Mouse (Mus musculus) intestine, embryonic 15.5 days (tissue): ENCODE data around the gene Grin3b. TPM values are rescaled to one million over a fixed set of nuclear protein-coding genes. Genes with fewer than 3 reads are reported as not detected.

Experiments
- ATAC-seq: fragments of 200-750 bp; cut with Nextera tagmentation; 2 replicates; pipeline ENCODE4 v1.8.0; 2017; ENCODE audit warnings: moderate TSS enrichment, moderate library complexity
- H3K27ac ChIP-seq: fragments of 300-500 bp; sonication (generic); 2 replicates; pipeline ENCODE4 v1.5.1; 2015; ENCODE audit warnings: mild to moderate bottlenecking, inconsistent platforms
- H3K27me3 ChIP-seq: fragments of 300-500 bp; sonication (generic); replicated peaks from 2 replicates; pipeline ENCODE4 v1.6.1; 2015; ENCODE audit warnings: inconsistent platforms
- H3K36me3 ChIP-seq: fragments of 300-500 bp; sonication (generic); 2 replicates; pipeline ENCODE4 v1.6.1; 2015; ENCODE audit warnings: inconsistent platforms
- H3K4me1 ChIP-seq: fragments of 300-500 bp; sonication (generic); replicated peaks from 2 replicates; pipeline ENCODE4 v1.6.1; 2015; ENCODE audit warnings: inconsistent platforms
- H3K4me2 ChIP-seq: fragments of 300-500 bp; sonication (generic); replicated peaks from 2 replicates; pipeline ENCODE4 v1.6.1; 2015; ENCODE audit warnings: mild to moderate bottlenecking, inconsistent platforms
- H3K4me3 ChIP-seq: fragments of 300-500 bp; sonication (generic); replicated peaks from 2 replicates; pipeline ENCODE4 v1.5.1; 2015; ENCODE audit warnings: inconsistent platforms
- H3K9ac ChIP-seq: fragments of 300-500 bp; sonication (generic); 2 replicates; pipeline ENCODE4 v1.6.1; 2015; ENCODE audit warnings: inconsistent platforms
- H3K9me3 ChIP-seq: fragments of 300-500 bp; sonication (generic); 2 replicates; pipeline ENCODE4 v1.6.1; 2016; ENCODE audit warnings: inconsistent platforms
- WGBS: fragments of 180-500 bp; shearing (Covaris S2); methylation state at CpG from one replicate; pipeline ENCODE4 v1.1.7; 2015; 5-methylcytosine and 5-hydroxymethylcytosine counted together
- polyA plus RNA-seq: library from polyadenylated mRNA; unstranded; fragments of >200 nt; fragmentation: Nextera tagmentation; extraction: Ambion mirVana; gene quantifications from 2 replicates; pipeline ENCODE4 v1.2.1, GENCODE M21; 2015

Grin3b gene
- 0.11 TPM in 2 replicates for polyA plus RNA-seq

DNA sequence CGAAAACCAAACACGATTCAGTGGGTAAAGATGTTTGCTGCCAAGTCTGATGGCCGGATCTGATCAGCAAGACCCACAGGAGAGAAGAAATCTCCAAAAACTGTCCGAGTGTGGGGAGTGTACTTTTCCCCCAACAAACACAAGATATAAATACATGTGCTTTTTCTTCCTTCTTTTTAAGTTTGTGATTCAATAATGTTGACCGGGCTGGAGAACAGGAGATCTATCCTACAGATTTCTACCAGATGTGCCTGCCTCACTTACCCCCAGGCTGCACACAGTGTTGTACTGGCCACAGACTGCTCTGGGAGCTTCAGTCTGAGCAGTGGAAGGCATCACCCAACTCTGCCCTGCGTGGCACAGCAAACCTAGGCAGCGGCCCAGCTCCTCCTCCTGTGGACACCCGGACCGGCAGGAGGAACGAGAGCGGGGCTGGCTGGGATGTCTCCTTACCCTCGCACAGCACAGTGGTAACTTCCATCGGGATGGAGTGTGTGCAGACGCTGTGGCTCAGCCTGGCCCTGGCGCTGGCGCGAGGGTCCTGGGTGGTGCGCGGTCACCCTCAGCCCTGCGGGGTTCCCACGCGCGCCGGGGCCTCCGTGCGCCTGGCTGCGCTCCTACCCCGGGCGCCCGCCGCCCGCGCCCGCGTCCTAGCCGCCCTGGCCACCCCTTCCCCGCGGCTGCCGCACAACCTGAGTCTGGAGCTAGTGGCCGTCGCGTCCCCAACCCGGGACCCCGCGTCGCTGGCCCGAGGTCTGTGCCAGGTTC, at the start of gene Grin3b:
Gene Grin3b (plus strand): TSS at position 301 of the 768 bp plus-strand sequence.
- WGBS = 6% methylated on average over 47 of the region's 47 CpGs
- Histone ChIP-seq H3K4me3 (peak within 1 kb of the TSS; percentile 43), H3K4me1 (peaks cover 9% of the 10 kb centered on the region), H3K27me3 (peaks cover 33% of the 10 kb centered on the region), H3K4me2 (peak within 1 kb of the TSS; percentile 88), H3K9me3 (no peaks in the 10 kb centered on the region), H3K27ac (no peak within 1 kb of the TSS), H3K9ac (peak within 1 kb of the TSS; percentile 52), H3K36me3 (peaks cover 29% of the 10 kb centered on the region)
- no peak for ATAC-seq

DNA sequence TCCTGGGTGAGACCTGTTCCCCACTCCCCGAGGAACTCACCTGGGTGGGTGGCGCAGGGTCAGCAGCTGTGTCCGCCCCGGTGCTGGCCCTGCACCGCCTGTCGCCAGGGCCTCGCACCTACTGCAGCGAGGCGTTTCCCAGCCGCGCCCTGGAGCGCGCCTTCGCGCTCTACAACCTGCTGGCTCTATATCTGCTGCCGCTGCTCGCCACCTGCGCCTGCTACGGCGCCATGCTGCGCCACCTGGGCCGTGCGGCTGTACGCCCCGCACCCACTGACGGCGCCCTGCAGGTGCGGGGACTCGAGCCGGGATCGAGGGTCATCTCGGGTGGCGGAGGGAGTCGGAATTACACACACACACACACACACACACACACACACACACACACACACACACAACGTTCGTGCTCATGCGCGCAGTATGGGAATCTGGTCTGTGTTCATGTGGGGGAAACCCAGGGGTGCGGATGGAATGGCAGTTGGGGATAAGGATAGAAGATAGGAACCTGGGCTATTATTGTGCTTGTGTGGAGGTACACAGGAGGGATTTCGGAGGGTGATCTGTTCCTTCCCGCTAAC, 49.5 kb upstream of the Grin3b start, which contains the start of gene R3hdm4:
Gene R3hdm4 (minus strand): TSS at position 251 of the 578 bp plus-strand sequence.
- Histone ChIP-seq H3K9me3 (no peaks in the 10 kb centered on the region), H3K27me3 (peaks cover 60% of the 10 kb centered on the region), H3K4me3 (peak within 1 kb of the TSS; percentile 31), H3K4me1 (peaks cover 47% of the 10 kb centered on the region), H3K9ac (peak within 1 kb of the TSS; percentile 23; the same call in 1 of the 2 replicates), H3K36me3 (no peaks in the 10 kb centered on the region), H3K4me2 (peak within 1 kb of the TSS; percentile 72), H3K27ac (no peak within 1 kb of the TSS)
- ATAC-seq = 0 out of 2 replicates have a peak, but pooled peaks have one; percentile 8
- WGBS = 4% methylated on average over 40 of the region's 41 CpGs

DNA sequence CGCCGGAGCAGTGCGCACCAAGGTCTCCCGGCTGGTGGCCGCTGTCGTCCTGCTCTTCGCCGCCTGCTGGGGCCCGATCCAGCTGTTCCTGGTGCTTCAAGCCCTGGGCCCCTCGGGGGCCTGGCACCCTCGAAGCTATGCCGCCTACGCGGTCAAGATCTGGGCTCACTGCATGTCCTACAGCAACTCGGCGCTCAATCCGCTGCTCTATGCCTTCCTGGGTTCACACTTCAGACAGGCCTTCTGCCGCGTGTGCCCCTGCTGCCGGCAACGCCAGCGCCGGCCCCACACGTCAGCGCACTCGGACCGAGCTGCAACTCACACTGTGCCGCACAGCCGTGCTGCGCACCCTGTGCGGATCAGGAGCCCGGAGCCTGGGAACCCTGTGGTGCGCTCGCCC, 48.9 kb upstream of the Grin3b start:
- no peaks in the 10 kb centered on the region for H3K36me3 ChIP-seq
- no peak overlapping the region for H3K27ac ChIP-seq
- peak overlapping the region; percentile 72 for H3K4me2 ChIP-seq
- 3% methylated on average over 34 of the region's 34 CpGs for whole genome bisulfite sequencing
- peaks cover 60% of the 10 kb centered on the region for H3K27me3 ChIP-seq
- H3K9me3 ChIP-seq = no peaks in the 10 kb centered on the region
- ATAC-seq = no peak
- H3K4me1 ChIP-seq = peaks cover 49% of the 10 kb centered on the region
- peak overlapping the region; percentile 23; the same call in 1 of the 2 replicates for H3K9ac ChIP-seq
- H3K4me3 ChIP-seq = peak overlapping the region; percentile 31

DNA sequence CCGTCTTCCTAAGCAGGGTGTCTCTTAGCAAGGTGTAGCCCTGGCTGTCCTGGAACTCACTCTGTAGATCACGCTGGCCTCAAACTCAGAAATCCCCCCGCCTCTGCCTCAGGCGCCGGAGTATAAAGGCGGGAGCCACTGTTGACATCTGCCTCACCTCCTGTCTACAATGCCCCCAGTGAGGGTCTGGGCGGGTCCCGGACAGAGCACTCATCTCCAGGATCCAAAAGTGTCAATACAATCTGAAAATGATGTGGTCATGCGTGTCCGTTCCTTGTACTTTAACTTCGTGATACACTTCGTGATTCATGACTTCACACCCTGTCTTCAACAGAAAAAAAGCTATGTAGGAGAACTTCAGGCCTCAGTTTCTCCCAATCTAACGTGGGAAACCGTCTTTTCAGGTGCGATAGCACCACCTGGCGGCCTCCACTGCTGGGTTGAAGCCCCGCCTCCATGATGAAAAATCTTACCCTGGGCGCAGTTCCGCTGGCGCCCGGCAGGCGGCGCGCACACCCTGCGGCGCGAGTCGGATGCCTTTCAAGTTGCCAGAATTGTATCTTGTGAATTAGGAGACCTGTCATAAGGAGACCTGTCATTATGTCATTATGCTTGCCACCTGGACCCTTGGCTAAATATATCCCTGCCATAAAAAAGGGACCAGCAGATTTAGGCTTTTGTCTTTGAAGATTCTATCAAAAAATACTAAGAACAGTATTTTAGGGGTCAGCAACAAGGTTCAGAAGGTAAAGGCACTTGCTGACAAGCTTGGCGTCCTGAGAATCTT, 45.3 kb upstream of the Grin3b start:
- Histone ChIP-seq H3K27me3 (peaks cover 33% of the 10 kb centered on the region), H3K9ac (no peak overlapping the region), H3K36me3 (no peaks in the 10 kb centered on the region), H3K4me1 (peaks cover 45% of the 10 kb centered on the region), H3K4me3 (peak overlapping the region; percentile 98; the same call in 1 of the 2 replicates), H3K4me2 (peak overlapping the region; percentile 92), H3K9me3 (no peaks in the 10 kb centered on the region), H3K27ac (peak overlapping the region; percentile 96)
- WGBS = 11% methylated on average over 29 of the region's 29 CpGs
- 0 out of 2 replicates have a peak, but pooled peaks have one; percentile 0 for ATAC-seq

DNA sequence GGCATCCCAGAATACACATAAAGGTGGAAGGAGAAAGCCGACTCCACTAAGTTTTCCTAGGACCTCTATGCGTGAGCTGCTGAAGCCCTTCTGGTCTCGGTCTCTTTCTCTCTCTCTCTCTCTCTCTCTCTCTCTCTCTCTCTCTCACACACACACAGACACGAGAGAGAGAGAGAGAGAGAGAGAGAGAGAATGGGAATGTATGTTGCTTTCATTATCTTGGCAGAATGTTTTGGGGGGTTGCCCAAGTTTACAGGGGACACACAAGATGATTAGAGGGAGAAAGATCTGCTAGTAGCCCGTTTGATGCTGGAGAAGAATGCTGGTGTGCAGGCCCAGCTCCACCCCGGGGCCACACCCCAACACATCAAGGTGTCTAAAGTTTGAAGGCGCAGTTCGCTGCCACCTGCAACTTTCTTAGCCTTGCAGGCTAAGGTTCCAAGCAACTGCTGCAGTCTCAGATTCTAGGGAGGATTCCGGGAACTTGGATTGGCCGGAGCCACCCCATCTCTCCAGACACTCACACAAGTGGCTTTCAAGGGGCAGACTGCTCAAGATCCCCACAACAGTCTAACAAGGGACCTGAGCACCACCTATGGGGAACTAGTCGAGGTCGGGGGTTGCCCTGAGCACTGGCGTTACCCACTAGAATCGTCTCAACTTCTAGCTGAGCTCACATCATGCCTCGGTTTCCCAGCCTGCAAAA, 44.6 kb upstream of the Grin3b start:
- WGBS = 5% methylated on average over 14 of the region's 15 CpGs
- peak; percentile 6; the same call in 1 of the 2 replicates for ATAC-seq

DNA sequence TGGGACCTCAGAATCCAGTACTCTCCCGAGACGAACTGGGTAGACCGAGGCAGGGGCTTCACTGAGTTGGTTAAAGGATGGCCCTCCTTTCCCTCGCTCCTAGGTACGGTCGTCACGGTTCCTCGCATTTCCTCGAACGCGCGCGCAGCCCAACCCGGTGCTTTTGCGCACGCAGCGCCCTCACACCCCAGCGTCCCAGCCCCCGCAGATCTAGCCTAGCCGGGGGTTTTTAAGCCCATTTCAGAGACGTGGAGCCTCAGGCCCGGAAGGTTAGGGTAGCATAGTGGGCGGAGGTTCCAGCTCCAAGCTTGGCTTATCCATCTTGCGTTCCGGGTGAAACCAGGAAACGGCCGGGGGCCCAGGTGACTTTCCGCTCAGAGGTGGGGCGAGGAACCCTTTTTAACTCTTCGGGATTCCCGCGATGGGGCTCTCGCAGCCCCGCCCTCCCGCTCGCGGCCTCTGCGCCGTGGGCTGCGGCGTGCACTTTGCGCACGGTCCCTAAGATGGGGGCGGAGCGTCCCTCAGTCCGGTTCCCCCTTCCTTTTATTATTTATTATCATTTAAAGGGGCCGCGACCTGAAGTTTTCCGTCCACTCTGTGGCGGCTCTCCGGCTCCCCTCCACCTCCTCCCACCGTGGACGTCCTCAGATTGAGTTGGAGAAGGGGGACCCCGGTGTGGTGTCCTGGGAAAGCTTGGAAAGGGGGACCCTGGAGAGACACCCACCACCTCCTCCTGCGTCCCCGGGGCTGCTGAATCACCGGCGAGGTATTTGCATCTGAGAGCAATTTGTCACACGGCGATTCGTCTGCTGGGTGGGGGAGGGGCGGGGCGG, 43.8 kb upstream of the Grin3b start, which contains the start of gene Arid3a:
Gene Arid3a (plus strand): TSS at position 553 of the 833 bp plus-strand sequence.
- Histone ChIP-seq H3K36me3 (peaks cover 12% of the 10 kb centered on the region), H3K4me3 (peak within 1 kb of the TSS; percentile 98), H3K9me3 (no peaks in the 10 kb centered on the region), H3K27ac (peak within 1 kb of the TSS; percentile 96), H3K4me1 (peaks cover 40% of the 10 kb centered on the region), H3K4me2 (peak within 1 kb of the TSS; percentile 92), H3K27me3 (peaks cover 18% of the 10 kb centered on the region), H3K9ac (peak within 1 kb of the TSS; percentile 97)
- under 1% methylated on average over 63 of the region's 63 CpGs for WGBS
- ATAC-seq = peak; percentile 86

More for the DNA sequence above, 44.6 kb upstream of the Grin3b start:
- peak overlapping the region; percentile 92 for H3K4me2 ChIP-seq
- H3K9me3 ChIP-seq = no peaks in the 10 kb centered on the region
- H3K27me3 ChIP-seq = peaks cover 25% of the 10 kb centered on the region
- peak overlapping the region; percentile 98 for H3K4me3 ChIP-seq
- H3K27ac ChIP-seq = peak overlapping the region; percentile 96
- H3K9ac ChIP-seq = peak overlapping the region; percentile 97
- peaks cover 42% of the 10 kb centered on the region for H3K4me1 ChIP-seq
- peaks cover 4% of the 10 kb centered on the region; the same call in 1 of the 2 replicates for H3K36me3 ChIP-seq

DNA sequence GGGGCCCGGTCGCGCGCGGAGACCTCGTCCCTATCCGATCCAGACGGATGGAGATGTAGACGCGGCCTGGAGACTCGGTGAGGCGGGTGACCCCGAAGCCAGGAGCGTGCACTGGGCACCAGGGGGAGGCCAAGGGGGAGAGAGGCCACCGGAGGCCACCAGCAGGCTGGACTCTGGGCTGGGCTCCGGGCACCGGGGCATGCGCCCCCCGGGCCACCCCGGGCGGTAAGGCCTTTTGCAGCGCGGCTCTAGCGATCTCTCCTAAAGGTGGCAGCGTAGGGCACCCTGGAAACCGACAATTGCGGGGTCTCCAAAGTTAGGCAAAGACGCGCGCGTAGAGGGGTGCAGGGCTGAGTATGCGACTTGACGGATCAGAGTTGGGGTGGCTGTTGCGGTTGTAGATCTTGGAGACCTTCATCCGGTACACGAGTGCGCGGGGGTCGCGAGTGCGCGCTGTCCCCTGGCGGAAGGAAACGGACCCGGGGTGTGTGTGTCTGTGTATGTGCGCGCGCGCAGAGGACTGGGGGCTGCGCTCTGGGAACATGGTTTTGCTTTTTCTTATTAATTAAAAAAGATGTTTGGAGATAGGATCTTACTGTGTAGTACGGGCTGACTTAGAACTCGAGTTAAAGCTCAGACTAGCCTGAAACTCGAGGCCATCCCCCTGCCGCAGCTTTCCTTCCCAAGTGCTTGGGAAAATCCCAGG, 43.0 kb upstream of the Grin3b start:
- peak overlapping the region; percentile 98 for H3K4me3 ChIP-seq
- H3K9ac ChIP-seq = peak overlapping the region; percentile 97
- peak overlapping the region; percentile 96 for H3K27ac ChIP-seq
- peaks cover 20% of the 10 kb centered on the region for H3K36me3 ChIP-seq
- H3K27me3 ChIP-seq = peaks cover 10% of the 10 kb centered on the region
- H3K4me2 ChIP-seq = peak overlapping the region; percentile 92
- H3K9me3 ChIP-seq = no peaks in the 10 kb centered on the region
- H3K4me1 ChIP-seq = peaks cover 46% of the 10 kb centered on the region
- WGBS = under 1% methylated on average over 54 of the region's 54 CpGs
- ATAC-seq = peak; percentile 36

DNA sequence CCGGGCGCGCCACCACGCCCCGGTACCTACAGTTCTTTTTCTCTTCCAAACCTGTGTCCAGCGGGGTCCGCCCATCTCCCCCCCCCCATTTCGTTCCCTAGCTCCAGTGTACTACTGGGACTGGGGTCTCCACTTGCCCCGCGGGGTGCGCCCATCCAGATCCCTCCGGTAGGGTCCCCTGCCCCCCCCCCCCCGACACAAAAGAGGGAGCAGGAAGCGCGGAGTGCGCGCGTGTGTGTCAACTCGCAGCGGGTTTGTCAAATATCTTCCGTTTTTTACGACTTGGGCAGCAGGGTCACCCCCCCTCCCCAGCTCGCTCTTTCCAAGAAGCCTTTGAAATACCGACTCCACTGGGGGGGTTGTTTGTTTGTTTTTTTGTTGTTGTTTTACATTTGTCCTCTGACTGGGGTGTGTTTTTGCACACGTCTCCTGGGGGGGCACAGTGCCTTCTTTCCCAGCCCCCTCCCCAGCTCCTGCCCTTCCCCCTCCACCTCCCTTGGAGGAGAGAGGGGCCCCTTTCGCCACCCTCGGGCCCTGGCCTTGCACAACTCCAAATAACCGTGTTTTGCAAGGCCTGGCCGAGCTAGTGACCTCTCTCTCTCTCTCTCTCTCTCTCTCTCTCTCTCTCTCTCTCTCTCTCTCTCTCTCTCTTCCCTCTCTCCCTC, 42.4 kb upstream of the Grin3b start:
- peak overlapping the region; percentile 98 for H3K4me3 ChIP-seq
- peaks cover 21% of the 10 kb centered on the region for H3K36me3 ChIP-seq
- H3K27me3 ChIP-seq = peaks cover 3% of the 10 kb centered on the region; the same call in 1 of the 2 replicates
- peak overlapping the region; percentile 92 for H3K4me2 ChIP-seq
- H3K9me3 ChIP-seq = no peaks in the 10 kb centered on the region
- H3K9ac ChIP-seq = peak overlapping the region; percentile 97
- H3K27ac ChIP-seq = peak overlapping the region; percentile 96
- peaks cover 53% of the 10 kb centered on the region for H3K4me1 ChIP-seq
- WGBS = 1% methylated on average over 29 of the region's 29 CpGs
- peak; percentile 2; the same call in 1 of the 2 replicates for ATAC-seq

DNA sequence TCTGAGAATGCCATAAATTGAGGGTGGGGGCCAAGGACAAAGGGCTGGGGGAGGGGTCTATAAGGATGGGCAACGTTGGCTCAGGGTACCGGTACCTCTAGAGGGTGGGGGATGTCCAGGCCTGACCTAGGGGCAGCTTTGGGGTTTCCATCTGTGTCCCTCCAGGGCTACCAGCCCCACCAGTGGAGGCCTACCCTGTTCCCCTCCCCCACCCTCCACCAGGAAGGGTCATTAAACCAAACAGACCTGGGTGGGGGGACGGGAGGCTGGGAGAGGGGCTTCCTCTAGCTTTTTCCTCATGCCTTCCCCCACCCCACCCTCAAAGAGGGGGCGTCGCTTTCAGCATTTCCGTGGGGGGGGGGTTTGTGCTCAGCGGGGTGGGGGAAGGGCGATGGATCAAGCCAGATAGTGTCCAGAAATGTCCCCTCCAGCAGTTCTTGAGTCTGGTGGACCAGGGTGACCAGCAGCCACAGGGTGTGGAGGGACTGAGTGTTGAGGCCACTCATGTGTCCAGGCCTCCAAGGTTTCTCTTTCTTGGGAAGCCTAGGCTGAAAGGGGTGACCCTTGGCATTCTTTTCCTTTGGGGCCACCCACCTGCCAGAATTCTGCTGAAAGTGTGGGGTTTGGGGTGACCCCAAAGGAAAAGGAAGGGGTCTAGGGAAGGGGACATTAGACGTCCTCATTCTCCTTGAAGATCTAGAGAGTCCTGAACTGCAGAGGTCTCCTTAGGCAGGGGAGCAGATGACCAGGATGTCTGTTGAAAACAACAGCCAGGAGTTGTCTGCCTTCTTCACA, 41.4 kb upstream of the Grin3b start:
- Histone ChIP-seq H3K9me3 (no peaks in the 10 kb centered on the region), H3K36me3 (peaks cover 21% of the 10 kb centered on the region), H3K27me3 (no peaks in the 10 kb centered on the region), H3K9ac (peak overlapping the region; percentile 36), H3K4me2 (peak overlapping the region; percentile 92), H3K27ac (peak overlapping the region; percentile 66), H3K4me3 (peak overlapping the region; percentile 98), H3K4me1 (peaks cover 62% of the 10 kb centered on the region)
- 14% methylated on average over 9 of the region's 9 CpGs for WGBS
- ATAC-seq = no peak
